ENCODE assay signal across 8 mouse cellular contexts in genomic region chr16:96159091-96159731, GRCm38 (mm10). TPM values are rescaled to one million over a fixed set of nuclear protein-coding genes. Genes with fewer than 3 reads are reported as not detected.
A peak's percentile ranks its signal among the peaks of the same experiment; 100 is the strongest.
DNase-seq lines count a peak whose midpoint lies in the region; ATAC-seq and TF ChIP-seq lines count a peak whose summit lies in the region.

No protein-coding gene starts in this region.

- H3K4me2 ChIP-seq in forebrain, postnatal 0 days (ENCODE audit: low read depth) = peak overlapping the region; percentile 94

- ATAC-seq in forebrain, postnatal 0 days = peak; percentile 79
- ATAC-seq in hematopoietic stem cell, adult 5-6 weeks (replicated peaks in 1 of 2; ENCODE audit: insufficient read depth in 1 of 2, low FRiP score in 2 of 2, low TSS enrichment in 1 of 2, low read depth in 1 of 2, poor library complexity in 2 of 2, severe bottlenecking in 2 of 2) = peak; percentile 60 to 84; a peak in 3 of 4 replicates

- TF ChIP-seq CTCF in cerebellum, adult 2 months (IDR thresholded peaks at IDR 0.05; ENCODE audit: borderline replicate concordance, insufficient read depth, low read depth, low read length) = 0 out of 2 replicates have a peak, but pooled peaks have one; percentile 15
- TF ChIP-seq CTCF in forebrain, postnatal 0 days (IDR thresholded peaks at IDR 0.05; ENCODE audit: low read depth) = peak; percentile 68

- H3K9ac ChIP-seq in forebrain, postnatal 0 days = peak overlapping the region; percentile 76

- DNase-seq in ZHBTc4 (ENCODE audit: low read depth, low spot score) = peak; percentile 80
- peak; percentile 62 to 74 for DNase-seq in cerebellum, adult 2 months
- DNase-seq in forebrain, postnatal 0 days = peak; percentile 71
- peak; percentile 35 to 37 for DNase-seq in left cerebral cortex, postnatal 25 days (ENCODE audit: low spot score in 2 of 2)
- DNase-seq in right cerebral cortex, postnatal 10 days (ENCODE audit: low spot score in 2 of 2) = peak; percentile 57 to 70
- DNase-seq in c-Kit-positive CD71-positive TER-119-positive erythroid progenitor cells, embryonic 14.5 days (ENCODE audit: low spot score) = no peak

- H3K36me3 ChIP-seq in forebrain, postnatal 0 days (ENCODE audit: insufficient read depth) = peaks cover 17% of the 10 kb centered on the region
- H3K36me3 ChIP-seq in megakaryocyte, embryonic 14.5 days (replicated peaks; ENCODE audit: low read length) = peaks cover 44% of the 10 kb centered on the region

- H3K4me1 ChIP-seq in cerebellum, adult 2 months (ENCODE audit: control insufficient read depth, insufficient read depth, low read length) = peaks cover 34% of the 10 kb centered on the region
- H3K4me1 ChIP-seq in forebrain, postnatal 0 days (ENCODE audit: insufficient read depth) = peaks cover 6% of the 10 kb centered on the region; the same call in 1 of the 2 replicates
- H3K4me1 ChIP-seq in megakaryocyte, embryonic 14.5 days = peaks cover 14% of the 10 kb centered on the region

- intact Hi-C loops in left cerebral cortex, postnatal 25 days (cut with DNase I) = loop anchor here (5.0 kb wide), 2 partner anchors 33 to 183 kb away; partner anchors contain the start of gene Lca5l

- H3K4me3 ChIP-seq in cerebellum, adult 2 months (replicated peaks; ENCODE audit: insufficient read depth, low read depth, low read length) = peak overlapping the region; percentile 27
- peak overlapping the region; percentile 50 for H3K4me3 ChIP-seq in forebrain, postnatal 0 days (ENCODE audit: low read depth, low read length)
- peak overlapping the region; percentile 77 for H3K4me3 ChIP-seq in megakaryocyte, embryonic 14.5 days (replicated peaks)

- no peaks in the 10 kb centered on the region for H3K9me3 ChIP-seq in forebrain, postnatal 0 days (ENCODE audit: low read length)
- H3K9me3 ChIP-seq in megakaryocyte, embryonic 14.5 days = peaks cover 8% of the 10 kb centered on the region

- 18% methylated on average over 67 of the region's 67 CpGs for WGBS in cerebellum, adult 2 months
- 4% methylated on average over 66 of the region's 67 CpGs for WGBS in forebrain, postnatal 0 days

- no peaks in the 10 kb centered on the region for H3K27me3 ChIP-seq in cerebellum, adult 2 months (ENCODE audit: control insufficient read depth, insufficient read depth, low read length)
- no peaks in the 10 kb centered on the region for H3K27me3 ChIP-seq in forebrain, postnatal 0 days (ENCODE audit: insufficient read depth, low read length)
- H3K27me3 ChIP-seq in megakaryocyte, embryonic 14.5 days (replicated peaks) = peaks cover 16% of the 10 kb centered on the region

- H3K27ac ChIP-seq in cerebellum, adult 2 months (ENCODE audit: insufficient read depth, low read length) = peak overlapping the region; percentile 66
- peak overlapping the region; percentile 70 for H3K27ac ChIP-seq in forebrain, postnatal 0 days (ENCODE audit: low read depth, low read length)

- no peak for TF ChIP-seq POLR2A in cerebellum, adult 2 months (IDR thresholded peaks at IDR 0.05; ENCODE audit: borderline replicate concordance, insufficient read depth, low read length)

RNA-seq across cellular contexts. Expression of gene Wrb, which starts 14.0 kb away (rescaled TPM):
- 138 and 145 TPM in 2 replicates for polyA plus RNA-seq in cerebellum, adult 2 months (2012; rRNA removed)
- 178 and 180 TPM in 2 replicates for total RNA-seq in forebrain, postnatal 0 days (2014; rRNA removed)
- polyA plus RNA-seq in forebrain, postnatal 0 days (2015; fragmentation: Nextera tagmentation; extraction: Ambion mirVana) = 157 and 193 TPM in 2 replicates
- 16.9 and 17.5 TPM in 2 replicates for total RNA-seq in hematopoietic stem cell, adult 5-6 weeks (2017)
- 10 to 100 TPM; 61.1 to 61.6 TPM for total RNA-seq in left cerebral cortex, postnatal 25 days (2021)
- polyA plus RNA-seq in megakaryocyte, embryonic 14.5 days (2012; ENCODE audit: insufficient read depth, low replicate concordance) = 4.1 TPM in 1 of 2 replicates, not detected in the other

RNA-seq across cellular contexts. Expression of gene Hmgn1, which starts 31.7 kb away (rescaled TPM):
- 76.0 and 78.7 TPM in 2 replicates for polyA plus RNA-seq in cerebellum, adult 2 months (2012; rRNA removed)
- total RNA-seq in forebrain, postnatal 0 days (2014; rRNA removed) = 141 and 166 TPM in 2 replicates
- polyA plus RNA-seq in forebrain, postnatal 0 days (2015; fragmentation: Nextera tagmentation; extraction: Ambion mirVana) = 241 and 247 TPM in 2 replicates
- total RNA-seq in hematopoietic stem cell, adult 5-6 weeks (2017) = 351 and 391 TPM in 2 replicates
- 10 to 100 TPM; 52.5 to 71.7 TPM for total RNA-seq in left cerebral cortex, postnatal 25 days (2021)
- polyA plus RNA-seq in megakaryocyte, embryonic 14.5 days (2012; ENCODE audit: insufficient read depth, low replicate concordance) = 9.3 and 59.4 TPM in 2 replicates

RNA-seq across cellular contexts. Expression of gene Lca5l, which starts 32.9 kb away (rescaled TPM):
- polyA plus RNA-seq in cerebellum, adult 2 months (2012; rRNA removed) = 2.1 and 2.5 TPM in 2 replicates
- total RNA-seq in forebrain, postnatal 0 days (2014; rRNA removed) = 2.8 and 3.9 TPM in 2 replicates
- polyA plus RNA-seq in forebrain, postnatal 0 days (2015; fragmentation: Nextera tagmentation; extraction: Ambion mirVana) = 1.4 and 2.1 TPM in 2 replicates
- 0.69 and 0.79 TPM in 2 replicates for total RNA-seq in hematopoietic stem cell, adult 5-6 weeks (2017)
- 1 to 10 TPM; 1.5 to 2.2 TPM for total RNA-seq in left cerebral cortex, postnatal 25 days (2021)
- 1.0 TPM in 1 of 2 replicates, not detected in the other for polyA plus RNA-seq in megakaryocyte, embryonic 14.5 days (2012; ENCODE audit: insufficient read depth, low replicate concordance)

RNA-seq across cellular contexts. Expression of gene Sh3bgr, which starts 41.0 kb away (rescaled TPM):
- 38.3 and 54.5 TPM in 2 replicates for polyA plus RNA-seq in cerebellum, adult 2 months (2012; rRNA removed)
- 0.69 and 0.86 TPM in 2 replicates for total RNA-seq in forebrain, postnatal 0 days (2014; rRNA removed)
- polyA plus RNA-seq in forebrain, postnatal 0 days (2015; fragmentation: Nextera tagmentation; extraction: Ambion mirVana) = 3.1 and 3.2 TPM in 2 replicates
- not detected in 2 replicates for total RNA-seq in hematopoietic stem cell, adult 5-6 weeks (2017)
- under 1 TPM; 0.85 to 0.96 TPM for total RNA-seq in left cerebral cortex, postnatal 25 days (2021)
- 2.8 TPM in 1 of 2 replicates, not detected in the other for polyA plus RNA-seq in megakaryocyte, embryonic 14.5 days (2012; ENCODE audit: insufficient read depth, low replicate concordance)

Comparison
In these comparisons a context has a peak if more than half of its experiments do, and no peak if none do; other contexts are left out.
1. H3K4me3 ChIP-seq: peak in every context shown above with its lines; median percentile 77 in megakaryocyte, embryonic 14.5 days; 50 in forebrain, postnatal 0 days; 27 in cerebellum, adult 2 months.